Mouse (Mus musculus) forebrain, embryonic 10.5 days (tissue): ENCODE measurements around the gene Sypl2. TPM values are rescaled to one million over a fixed set of nuclear protein-coding genes. Genes with fewer than 3 reads are reported as not detected.

Source experiments
- DNase-seq: peaks from one replicate; pipeline ENCODE4 v3.0.0-alpha.2; 2017; ENCODE audit warnings: low spot score; ENCODE audit errors: extremely low spot score
- H3K27ac ChIP-seq: fragments of 300-500 bp; sonication (generic); 2 replicates; pipeline ENCODE4 v1.5.1; 2016; ENCODE audit warnings: mild to moderate bottlenecking
- H3K27me3 ChIP-seq: fragments of 300-500 bp; sonication (generic); 2 replicates; pipeline ENCODE4 v1.6.1; 2016; ENCODE audit warnings: mild to moderate bottlenecking; ENCODE audit not compliant: poor library complexity, severe bottlenecking
- H3K36me3 ChIP-seq: fragments of 300-500 bp; sonication (generic); replicated peaks from 2 replicates; pipeline ENCODE4 v1.6.1; 2016; ENCODE audit warnings: mild to moderate bottlenecking, moderate library complexity
- H3K4me1 ChIP-seq: fragments of 300-500 bp; sonication (generic); 2 replicates; pipeline ENCODE4 v1.6.1; 2016
- H3K4me3 ChIP-seq: fragments of 300-500 bp; sonication (generic); 2 replicates; pipeline ENCODE4 v1.5.1; 2016; ENCODE audit warnings: mild to moderate bottlenecking, moderate library complexity
- H3K9me3 ChIP-seq: fragments of 300-500 bp; sonication (generic); 2 replicates; pipeline ENCODE4 v1.6.1; 2016; ENCODE audit warnings: mild to moderate bottlenecking, moderate library complexity
- WGBS: fragments of 180-500 bp; shearing (Covaris S2); methylation state at CpG from one replicate; pipeline ENCODE4 v1.1.7; 2016; 5-methylcytosine and 5-hydroxymethylcytosine counted together
- polyA plus RNA-seq: library from polyadenylated mRNA; unstranded; fragments of >200 nt; fragmentation: Nextera tagmentation; extraction: Ambion mirVana; gene quantifications from 2 replicates; pipeline ENCODE4 v1.2.1, GENCODE M21; 2016

Sypl2 gene
- polyA plus RNA-seq, 1 experiment from 2014 or later, result 1.0 TPM

DNA sequence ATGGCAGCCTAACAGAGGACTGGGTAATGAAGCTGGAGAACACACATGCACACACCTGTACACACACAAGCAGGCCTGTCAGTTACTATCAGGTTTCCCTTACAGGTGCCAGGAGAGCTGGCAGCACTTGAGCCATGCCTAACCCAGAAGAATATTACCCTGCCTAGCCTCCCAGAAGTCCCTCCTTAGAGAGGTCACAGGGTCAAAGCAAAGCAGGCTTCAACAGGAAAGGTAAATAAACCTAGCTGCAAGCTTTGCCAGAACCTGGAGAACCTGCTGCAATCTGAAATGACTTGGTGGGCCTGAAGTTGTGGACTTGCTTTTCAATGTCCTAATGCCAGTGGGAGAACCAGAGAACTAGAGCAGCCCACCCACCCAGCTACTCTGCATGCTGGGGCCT, 23.9 kb downstream of the Sypl2 start:
- H3K36me3 ChIP-seq, result peaks cover 77% of the 10 kb centered on the region
- H3K27me3 ChIP-seq, result no peaks in the 10 kb centered on the region
- no peak overlapping the region for H3K27ac ChIP-seq
- H3K9me3 ChIP-seq, result no peaks in the 10 kb centered on the region
- peaks cover 45% of the 10 kb centered on the region for H3K4me1 ChIP-seq
- H3K4me3 ChIP-seq, result no peak overlapping the region
- DNase-seq, result no peak

DNA sequence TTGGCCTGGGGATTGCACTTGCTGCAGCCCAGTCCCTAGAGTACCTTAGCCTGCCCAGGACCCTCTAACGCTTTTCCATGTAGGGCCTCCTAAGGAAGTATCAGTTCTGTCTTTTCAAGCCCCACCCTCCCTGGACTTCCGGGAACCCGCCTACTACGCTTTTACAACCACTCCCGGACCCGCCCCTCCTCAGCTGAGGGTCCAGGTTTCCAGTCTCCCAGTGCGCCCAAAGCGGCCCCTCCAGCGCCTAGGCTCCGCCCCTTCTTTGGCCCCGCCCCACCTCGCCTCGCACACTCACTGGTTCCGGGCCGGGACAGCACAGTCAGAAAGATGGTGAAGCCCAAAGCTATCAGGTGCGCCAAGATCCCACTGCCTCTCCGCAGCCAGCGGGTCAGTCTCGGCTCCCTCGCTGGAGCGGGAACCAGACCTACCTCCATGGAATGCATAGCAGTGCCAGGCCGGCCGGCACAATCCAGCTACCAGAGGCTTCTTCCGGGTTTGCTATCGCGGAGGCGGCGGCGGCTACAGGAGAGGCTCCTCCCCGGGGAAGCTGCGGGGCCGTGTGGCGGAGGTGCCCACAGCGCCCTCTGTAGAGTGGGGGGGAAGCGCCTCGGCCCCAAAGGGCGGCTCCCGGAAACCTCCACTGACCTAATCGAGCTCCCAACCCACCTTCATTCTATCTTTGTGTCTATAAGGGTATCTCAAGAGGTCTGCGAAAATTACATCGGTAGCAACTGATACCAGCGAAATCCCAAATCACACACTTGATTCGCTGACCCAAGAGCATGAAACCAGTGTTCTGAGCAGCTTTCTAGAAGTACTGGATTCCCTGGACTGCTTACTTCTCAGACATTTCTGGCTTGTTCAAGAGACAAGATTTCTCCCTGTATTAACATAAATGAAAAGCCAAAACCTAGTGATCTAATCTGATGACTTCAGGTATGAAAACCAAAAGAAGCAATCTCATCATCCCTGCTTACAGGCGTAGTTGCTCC, 25.8 kb downstream of the Sypl2 start, which contains the start of gene Cyb561d1:
Gene Cyb561d1 (minus strand): TSS at position 884 of the 995 bp plus-strand sequence.
- peaks cover 64% of the 10 kb centered on the region for H3K4me1 ChIP-seq
- H3K36me3 ChIP-seq, result peaks cover 58% of the 10 kb centered on the region

GRCm38 (mm10) chr3:108199231-108199630, 27.2 kb downstream of the Sypl2 start:
- H3K4me3 ChIP-seq, result no peak overlapping the region
- H3K27me3 ChIP-seq, result no peaks in the 10 kb centered on the region
- H3K4me1 ChIP-seq, result peaks cover 62% of the 10 kb centered on the region
- H3K27ac ChIP-seq, result no peak overlapping the region
- no peaks in the 10 kb centered on the region for H3K9me3 ChIP-seq
- 96% methylated on average over 6 of the region's 6 CpGs for WGBS
- DNase-seq, result no peak
- peaks cover 44% of the 10 kb centered on the region for H3K36me3 ChIP-seq

More for the DNA sequence above, 25.8 kb downstream of the Sypl2 start, which contains the start of gene Cyb561d1:
- DNase-seq, result peak; percentile 93
- Histone ChIP-seq H3K4me3 (peak within 1 kb of the TSS; percentile 76), H3K27me3 (no peaks in the 10 kb centered on the region), H3K9me3 (no peaks in the 10 kb centered on the region), H3K27ac (peak within 1 kb of the TSS; percentile 89)
- 3% methylated on average over 44 of the region's 44 CpGs for WGBS

GRCm38 (mm10) chr3:108197066-108197497, 29.4 kb downstream of the Sypl2 start:
- no peaks in the 10 kb centered on the region for H3K9me3 ChIP-seq
- no peaks in the 10 kb centered on the region for H3K27me3 ChIP-seq
- 24% methylated on average over 14 of the region's 14 CpGs for WGBS
- peaks cover 23% of the 10 kb centered on the region for H3K36me3 ChIP-seq
- peak overlapping the region; percentile 68 for H3K27ac ChIP-seq
- H3K4me1 ChIP-seq, result peaks cover 48% of the 10 kb centered on the region
- peak overlapping the region; percentile 14 for H3K4me3 ChIP-seq
- no peak for DNase-seq

DNA sequence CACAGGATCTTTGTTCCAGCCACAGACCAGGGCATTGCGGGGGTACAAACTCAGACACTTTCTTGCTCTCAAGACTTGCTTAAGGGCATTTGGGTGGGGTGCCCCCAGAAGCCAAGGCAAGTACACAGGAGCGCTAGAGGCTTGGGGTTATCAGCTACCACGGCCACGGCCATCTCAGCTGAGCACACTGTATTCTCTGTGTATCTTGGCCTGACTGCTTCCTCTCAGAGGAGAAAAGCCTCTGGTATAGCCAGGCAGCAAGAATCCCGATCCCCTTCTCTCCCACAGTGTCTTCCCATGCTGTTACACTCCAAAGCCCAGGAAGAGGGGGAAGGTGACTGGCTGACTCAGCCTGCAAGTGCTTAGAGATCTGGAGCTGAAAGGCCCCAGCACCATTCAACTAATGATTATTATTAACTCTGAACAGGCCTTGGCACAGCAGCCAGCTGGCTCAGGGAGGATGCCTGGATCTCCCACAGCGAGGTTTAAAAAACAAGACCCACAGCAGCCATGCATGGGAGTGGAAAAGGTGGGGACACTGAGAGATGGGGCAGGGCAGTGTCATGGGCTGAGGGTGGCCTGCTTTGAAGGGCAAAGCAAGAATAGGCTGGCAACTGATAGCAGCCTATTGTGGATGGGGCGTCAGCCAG, 30.4 kb downstream of the Sypl2 start:
- H3K36me3 ChIP-seq, result peaks cover 16% of the 10 kb centered on the region
- H3K4me3 ChIP-seq, result no peak overlapping the region
- WGBS, result 84% methylated on average over 7 of the region's 7 CpGs
- peak overlapping the region; percentile 40; the same call in 1 of the 2 replicates for H3K27ac ChIP-seq
- no peak for DNase-seq
- H3K27me3 ChIP-seq, result no peaks in the 10 kb centered on the region
- no peaks in the 10 kb centered on the region for H3K9me3 ChIP-seq
- H3K4me1 ChIP-seq, result peaks cover 41% of the 10 kb centered on the region

GRCm38 (mm10) chr3:108195287-108195686, 31.2 kb downstream of the Sypl2 start:
- Histone ChIP-seq H3K9me3 (no peaks in the 10 kb centered on the region), H3K27ac (no peak overlapping the region), H3K4me3 (no peak overlapping the region), H3K4me1 (peaks cover 33% of the 10 kb centered on the region), H3K27me3 (no peaks in the 10 kb centered on the region), H3K36me3 (peaks cover 17% of the 10 kb centered on the region)
- WGBS, result 88% methylated on average over 4 of the region's 4 CpGs
- no peak for DNase-seq

DNA sequence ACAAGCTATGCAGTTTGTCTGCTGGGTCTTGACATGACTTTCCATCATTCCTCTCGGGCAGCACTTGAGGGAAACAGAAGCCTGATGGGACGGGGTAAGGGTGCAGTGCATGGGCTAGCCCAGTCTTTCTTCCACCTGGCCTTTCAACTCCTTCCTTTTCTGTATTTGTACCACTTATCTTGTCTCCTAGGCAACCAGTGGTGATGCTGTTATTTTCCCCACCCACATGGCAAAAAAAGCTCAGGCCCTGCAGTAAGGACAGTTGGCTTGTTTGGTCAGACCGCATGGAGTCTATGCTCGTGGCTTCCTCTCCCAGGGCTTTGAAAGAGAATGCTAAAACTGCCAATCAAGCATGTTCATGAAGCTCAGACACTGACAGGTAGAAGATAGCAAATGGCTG, 32.8 kb downstream of the Sypl2 start:
- peaks cover 14% of the 10 kb centered on the region for H3K36me3 ChIP-seq
- no peak for DNase-seq
- H3K9me3 ChIP-seq, result no peaks in the 10 kb centered on the region
- 88% methylated on average over 4 of the region's 4 CpGs for WGBS
- peaks cover under 1% of the 10 kb centered on the region; the same call in 1 of the 2 replicates for H3K27me3 ChIP-seq
- H3K27ac ChIP-seq, result no peak overlapping the region
- H3K4me3 ChIP-seq, result no peak overlapping the region
- peaks cover 26% of the 10 kb centered on the region for H3K4me1 ChIP-seq

DNA sequence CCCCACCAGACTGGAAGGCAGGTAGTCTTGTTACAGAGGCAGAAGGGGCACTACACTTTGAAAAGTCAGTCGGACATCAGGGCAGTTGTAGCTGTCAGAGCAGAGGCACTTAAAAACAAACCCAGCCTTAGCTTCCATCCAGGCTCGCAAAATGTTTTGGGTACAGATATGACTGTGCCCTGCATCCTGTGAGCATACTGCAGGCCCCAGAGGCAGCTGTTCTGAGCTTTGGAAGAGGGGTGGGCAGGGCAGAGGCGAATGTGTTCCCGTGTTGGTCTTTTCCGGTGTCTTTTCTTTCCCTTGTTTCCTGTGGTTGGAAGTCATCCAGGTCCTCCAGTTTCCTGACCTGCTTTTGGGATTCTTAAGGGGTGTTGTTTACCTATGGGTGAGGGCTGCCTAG, 36.6 kb downstream of the Sypl2 start:
- no peak for DNase-seq
- 81% methylated on average over 5 of the region's 5 CpGs for WGBS

GRCm38 (mm10) chr3:108188716-108189490, 37.5 kb downstream of the Sypl2 start:
- peaks cover 16% of the 10 kb centered on the region for H3K36me3 ChIP-seq
- peaks cover 30% of the 10 kb centered on the region for H3K4me1 ChIP-seq
- no peak overlapping the region for H3K4me3 ChIP-seq
- no peaks in the 10 kb centered on the region for H3K9me3 ChIP-seq
- 76% methylated on average over 9 of the region's 9 CpGs for WGBS
- DNase-seq, result no peak
- H3K27ac ChIP-seq, result no peak overlapping the region
- H3K27me3 ChIP-seq, result peaks cover 38% of the 10 kb centered on the region

More for the DNA sequence above, 36.6 kb downstream of the Sypl2 start:
- H3K36me3 ChIP-seq, result peaks cover 16% of the 10 kb centered on the region
- peaks cover 31% of the 10 kb centered on the region for H3K27me3 ChIP-seq
- no peak overlapping the region for H3K27ac ChIP-seq
- no peak overlapping the region for H3K4me3 ChIP-seq
- peaks cover 30% of the 10 kb centered on the region for H3K4me1 ChIP-seq
- H3K9me3 ChIP-seq, result no peaks in the 10 kb centered on the region

- DNase-seq, result no peak
- Histone ChIP-seq H3K9me3 (no peaks in the 10 kb centered on the region), H3K36me3 (peaks cover 16% of the 10 kb centered on the region), H3K27me3 (peaks cover 38% of the 10 kb centered on the region), H3K4me1 (peaks cover 30% of the 10 kb centered on the region), H3K27ac (no peak overlapping the region; the same call in 1 of the 2 replicates), H3K4me3 (peak overlapping the region; percentile 88)
- WGBS, result 63% methylated on average over 20 of the region's 20 CpGs
These were observed 39.2 kb downstream of the Sypl2 start for GRCm38 (mm10) chr3:108187111-108187795.

DNA sequence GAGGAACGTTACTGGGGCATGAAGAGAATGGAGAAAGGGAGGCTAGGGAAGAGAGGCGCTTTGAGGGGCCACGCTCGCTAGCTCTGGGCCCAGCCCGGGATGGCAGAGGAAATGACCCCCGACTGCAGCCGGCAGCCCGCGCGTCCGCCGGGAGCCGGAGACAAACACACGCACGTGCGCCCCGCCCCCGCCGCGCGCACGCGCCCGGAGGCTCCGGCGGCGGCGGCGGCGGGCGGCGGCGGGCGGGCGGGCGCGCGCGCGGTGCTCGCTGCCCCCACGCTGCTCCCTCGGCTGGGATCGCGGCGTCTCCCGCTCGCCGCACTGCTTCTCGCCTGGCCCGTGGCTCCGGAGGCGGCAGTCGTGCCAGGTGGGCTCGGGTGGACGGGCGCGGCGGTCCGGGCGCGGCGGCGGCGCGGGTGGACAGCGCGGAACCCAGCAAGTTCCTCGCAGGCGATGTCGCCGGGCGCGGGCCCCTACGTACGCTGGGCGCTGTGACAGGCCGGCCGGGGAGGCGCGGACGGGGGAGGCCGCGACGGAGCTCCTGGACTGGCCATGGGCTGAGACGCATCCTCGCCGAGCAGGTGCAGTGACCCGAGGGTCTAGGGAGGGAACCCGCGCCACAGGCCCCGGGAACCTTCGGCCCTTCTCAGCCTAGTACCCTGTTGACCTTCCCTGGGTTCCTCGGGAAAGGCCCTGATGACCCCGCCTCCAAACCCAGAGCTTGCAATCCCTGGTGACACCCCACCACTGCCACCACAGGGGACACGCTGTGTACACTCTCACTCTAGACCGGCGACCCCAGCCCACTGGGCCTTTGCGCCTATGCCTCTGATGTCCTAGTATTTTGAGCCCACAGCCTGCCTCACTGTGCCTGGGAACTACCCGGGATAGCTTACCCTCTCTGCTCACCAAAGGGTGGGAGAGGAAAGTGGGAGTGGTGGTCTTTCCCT, 40.1 kb downstream of the Sypl2 start, which contains the start of gene Amigo1:
Gene Amigo1 (plus strand): TSS at position 238 of the 950 bp plus-strand sequence.
- 1% methylated on average over 100 of the region's 100 CpGs for WGBS
- no peaks in the 10 kb centered on the region for H3K9me3 ChIP-seq
- H3K27ac ChIP-seq, result peak within 1 kb of the TSS; percentile 87
- peaks cover 38% of the 10 kb centered on the region for H3K27me3 ChIP-seq
- peak within 1 kb of the TSS; percentile 88 for H3K4me3 ChIP-seq
- DNase-seq, result no peak
- H3K36me3 ChIP-seq, result peaks cover 16% of the 10 kb centered on the region
- peaks cover 30% of the 10 kb centered on the region for H3K4me1 ChIP-seq
